Mouse (Mus musculus) C2C12 (cell line): ENCODE data around the gene Nfe2.

Experiments
- CEBPB ChIP-seq: IDR thresholded peaks from one replicate; pipeline ENCODE4 v1.6.1; 2011; ENCODE audit warnings: low read depth, mild to moderate bottlenecking, control low read depth, moderate library complexity
- CTCF ChIP-seq: IDR thresholded peaks from one replicate; pipeline ENCODE4 v1.5.1; 2011; ENCODE audit not compliant: control insufficient read depth, insufficient read depth, insufficient read length
- MAX ChIP-seq: IDR thresholded peaks from one replicate; pipeline ENCODE4 v1.6.1; 2011; ENCODE audit warnings: mild to moderate bottlenecking, control low read depth
- MYOD1 ChIP-seq: IDR thresholded peaks from one replicate; pipeline ENCODE4 v1.6.1; 2011; ENCODE audit warnings: low read depth; ENCODE audit not compliant: control insufficient read depth, insufficient read length
- USF1 ChIP-seq: IDR thresholded peaks from one replicate; pipeline ENCODE4 v1.6.1; 2011; ENCODE audit warnings: low read depth, mild to moderate bottlenecking, control low read depth, moderate library complexity

DNA sequence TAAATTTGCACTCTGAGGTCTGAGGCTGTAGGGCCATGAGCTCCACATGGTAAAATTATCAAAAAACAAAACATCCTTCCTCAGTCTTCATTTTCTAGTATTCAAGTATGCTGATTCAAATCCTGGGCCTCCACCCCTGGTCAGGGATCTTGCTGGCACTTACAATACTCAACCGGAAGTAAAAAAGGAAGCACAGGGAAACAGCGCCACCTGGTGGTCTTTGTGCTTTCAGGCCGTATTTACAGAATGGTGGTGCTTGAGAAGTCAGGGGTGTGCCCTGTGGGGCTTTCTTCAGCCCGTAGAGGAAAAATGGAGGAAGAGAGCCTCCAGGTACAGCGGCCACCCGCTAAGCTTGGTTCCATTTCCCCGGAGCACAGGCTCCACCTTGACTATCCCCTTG, 48.9 kb upstream of the Nfe2 start:
- no peak for TF ChIP-seq MAX
- peak; percentile 86 for TF ChIP-seq CTCF
- TF ChIP-seq USF1: no peak
- TF ChIP-seq CEBPB: no peak
- TF ChIP-seq MYOD1: no peak
